Mouse (Mus musculus): ENCODE measurements around the gene Pdcd1lg2. TPM values are rescaled to one million over a fixed set of nuclear protein-coding genes. Genes with fewer than 3 reads are reported as not detected.

The Pdcd1lg2 gene
- 25.0 TPM for polyA plus RNA-seq (2017; shearing (Covaris generic))

GRCm38 (mm10) chr19:29410619-29411018, at the start of gene Pdcd1lg2:
TSS of gene Pdcd1lg2 (plus strand) at chr19:29410919.

GRCm38 (mm10) chr19:29366969-29367622, 43.6 kb upstream of the Pdcd1lg2 start, which contains the start of the genes Plgrkt and Cd274:
TSS of gene Plgrkt (minus strand) at chr19:29367390.
TSS of gene Cd274 (plus strand) at chr19:29367455.

Other genes starting within 250 kb of the Pdcd1lg2 start
- gene Jak2, start 159.1 kb upstream of the Pdcd1lg2 start, polyA plus RNA-seq (2017; shearing (Covaris generic)): 250 TPM
- 38.4 TPM for gene Insl6, start 85.6 kb upstream of the Pdcd1lg2 start, polyA plus RNA-seq (2017; shearing (Covaris generic))
- not detected for gene Rln1, start 76.2 kb upstream of the Pdcd1lg2 start, polyA plus RNA-seq (2017; shearing (Covaris generic))
- gene Plgrkt, start 43.5 kb upstream of the Pdcd1lg2 start, polyA plus RNA-seq (2017; shearing (Covaris generic)): 235 TPM
- gene Cd274, start 43.5 kb upstream of the Pdcd1lg2 start, polyA plus RNA-seq (2017; shearing (Covaris generic)): 152 TPM
- gene Ric1, start 111.4 kb downstream of the Pdcd1lg2 start, polyA plus RNA-seq (2017; shearing (Covaris generic)): 50.4 TPM
- 40.3 TPM for gene Ermp1, start 237.5 kb downstream of the Pdcd1lg2 start, polyA plus RNA-seq (2017; shearing (Covaris generic))

Measured in effector memory CD4-positive, alpha-beta T cell, adult 5 months (primary cell).